Mouse (Mus musculus) kidney, embryonic 14.5 days (tissue): ENCODE measurements around the gene Dido1. TPM values are rescaled to one million over a fixed set of nuclear protein-coding genes. Genes with fewer than 3 reads are reported as not detected.

Experiments
- ATAC-seq: fragments of 200-750 bp; cut with Nextera tagmentation; 2 replicates; pipeline ENCODE4 v1.8.0; 2017; ENCODE audit warnings: moderate number of reproducible peaks, mild to moderate bottlenecking, moderate TSS enrichment, moderate library complexity; ENCODE audit not compliant: low FRiP score, low TSS enrichment
- H3K27ac ChIP-seq: fragments of 300-500 bp; sonication (generic); 2 replicates; pipeline ENCODE4 v1.5.1; 2014; ENCODE audit warnings: low read depth, mild to moderate bottlenecking, low read length, moderate library complexity, mixed read lengths
- H3K27me3 ChIP-seq: fragments of 300-500 bp; sonication (generic); 2 replicates; pipeline ENCODE4 v1.6.1; 2014; ENCODE audit warnings: mild to moderate bottlenecking, low read length; ENCODE audit not compliant: control insufficient read depth, insufficient read depth
- H3K36me3 ChIP-seq: fragments of 300-500 bp; sonication (generic); 2 replicates; pipeline ENCODE4 v1.6.1; 2014; ENCODE audit warnings: low read length, mixed read lengths; ENCODE audit not compliant: control insufficient read depth, insufficient read depth
- H3K4me1 ChIP-seq: fragments of 300-500 bp; sonication (generic); 2 replicates; pipeline ENCODE4 v1.6.1; 2014; ENCODE audit warnings: low read length, mixed read lengths; ENCODE audit not compliant: control insufficient read depth, insufficient read depth
- H3K4me2 ChIP-seq: fragments of 300-500 bp; sonication (generic); replicated peaks from 2 replicates; pipeline ENCODE4 v1.6.1; 2014; ENCODE audit warnings: low read depth, mild to moderate bottlenecking, low read length
- H3K4me3 ChIP-seq: fragments of 300-500 bp; sonication (generic); 2 replicates; pipeline ENCODE4 v1.5.1; 2014; ENCODE audit warnings: mild to moderate bottlenecking, low read length
- H3K9ac ChIP-seq: fragments of 300-500 bp; sonication (generic); 2 replicates; pipeline ENCODE4 v1.6.1; 2014; ENCODE audit warnings: low read depth, mild to moderate bottlenecking, low read length, moderate library complexity
- H3K9me3 ChIP-seq: fragments of 300-500 bp; sonication (generic); 2 replicates; pipeline ENCODE4 v1.6.1; 2016; ENCODE audit warnings: low read length; ENCODE audit not compliant: control insufficient read depth
- WGBS: fragments of 180-500 bp; shearing (Covaris S2); extraction: QIAGEN DNeasy Blood & Tissue Kit; methylation state at CpG from one replicate; pipeline ENCODE4 v1.1.7; 2014; 5-methylcytosine and 5-hydroxymethylcytosine counted together
- polyA plus RNA-seq: library from polyadenylated mRNA; unstranded; fragments of >200 nt; fragmentation: Nextera tagmentation; extraction: Ambion mirVana; gene quantifications from 2 replicates; pipeline ENCODE4 v1.2.1, GENCODE M21; 2014

Dido1 gene
- polyA plus RNA-seq, 1 experiment from 2014 or later: 39.5 TPM

DNA sequence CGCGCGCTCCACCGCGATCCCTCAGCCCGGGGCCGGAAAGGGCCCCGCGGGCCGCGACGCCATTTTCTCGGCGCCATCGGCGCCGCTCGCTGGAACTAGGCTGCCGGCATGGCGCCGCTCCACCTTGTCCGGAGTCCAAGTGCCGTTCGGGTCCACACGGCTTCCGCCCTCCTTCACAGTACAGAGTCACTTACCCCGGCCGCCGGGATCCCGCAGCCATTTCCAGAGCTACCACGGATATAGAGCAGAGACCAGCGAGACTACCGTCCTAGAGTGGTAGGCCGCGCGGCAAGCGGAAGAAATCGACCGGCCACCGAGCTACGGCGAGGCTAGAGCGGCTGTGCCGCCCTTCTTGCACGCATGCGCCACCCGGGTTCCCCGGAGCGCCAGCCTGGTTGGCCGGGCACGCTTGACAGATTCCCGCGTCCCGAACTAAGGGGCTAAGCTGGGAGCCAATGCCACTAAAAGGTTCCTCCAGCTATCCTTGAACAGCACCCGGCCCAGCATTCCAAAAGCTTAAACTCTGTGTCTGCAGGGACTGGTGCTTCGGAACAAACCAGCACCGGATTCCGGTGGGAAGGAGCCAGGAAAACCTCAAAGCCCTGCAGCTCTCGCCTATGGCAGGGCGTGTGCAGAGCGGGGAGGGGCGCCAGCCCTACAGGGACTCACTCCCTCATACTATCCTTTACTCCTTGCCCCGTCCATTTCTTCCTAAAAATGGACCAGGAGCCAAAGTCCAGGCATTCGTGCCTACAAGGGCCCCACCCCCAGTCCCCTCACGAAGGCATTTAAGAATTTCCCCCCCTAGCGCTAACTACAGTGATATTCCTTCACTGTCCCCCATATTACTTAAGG, 7.8 kb downstream of the Dido1 start:
- peak overlapping the region; percentile 86 for H3K4me2 ChIP-seq
- peak overlapping the region; percentile 98 for H3K9ac ChIP-seq
- under 1% methylated on average over 66 of the region's 66 CpGs for WGBS
- H3K36me3 ChIP-seq: peaks cover 2% of the 10 kb centered on the region; the same call in 1 of the 2 replicates
- no peaks in the 10 kb centered on the region for H3K27me3 ChIP-seq
- H3K4me1 ChIP-seq: peaks cover 27% of the 10 kb centered on the region
- peak overlapping the region; percentile 96 for H3K27ac ChIP-seq
- H3K9me3 ChIP-seq: no peaks in the 10 kb centered on the region
- peak; percentile 95 for ATAC-seq
- peak overlapping the region; percentile 97 for H3K4me3 ChIP-seq

DNA sequence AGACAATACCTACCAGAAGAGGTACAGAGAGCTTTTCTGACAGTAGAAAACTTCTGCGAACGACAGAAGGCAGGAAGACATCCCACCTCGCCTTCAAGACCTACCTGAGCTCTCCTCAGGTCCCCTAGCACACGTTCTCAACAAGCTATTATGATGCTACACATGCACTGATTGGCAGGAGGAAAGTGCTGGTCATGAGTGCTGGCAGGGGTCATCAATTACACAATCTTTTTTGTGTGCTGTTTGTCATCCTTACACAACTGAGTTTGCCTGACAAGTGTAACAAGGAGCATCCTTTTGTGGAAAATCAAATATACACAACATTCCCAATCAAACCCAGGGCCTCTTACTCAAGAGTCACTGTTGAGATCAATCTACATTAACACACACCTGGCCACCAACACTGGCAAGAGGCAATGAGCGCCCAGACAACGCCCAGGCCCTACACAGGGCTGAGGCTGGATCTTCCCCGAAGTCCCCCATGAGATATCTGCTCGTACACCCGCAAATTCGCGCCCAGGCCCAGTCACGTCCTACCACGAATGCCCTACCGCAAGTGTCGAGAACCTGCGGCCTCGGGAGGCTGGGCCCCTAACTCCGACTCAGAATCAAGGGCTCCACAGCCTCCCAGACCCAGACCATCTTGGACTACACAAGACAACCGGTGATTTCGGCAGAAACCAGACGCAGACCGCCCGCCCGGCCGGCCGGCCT, 8.6 kb downstream of the Dido1 start:
- Histone ChIP-seq H3K27me3 (no peaks in the 10 kb centered on the region), H3K9ac (peak overlapping the region; percentile 98), H3K4me3 (peak overlapping the region; percentile 97), H3K4me1 (peaks cover 27% of the 10 kb centered on the region), H3K4me2 (peak overlapping the region; percentile 86), H3K36me3 (no peaks in the 10 kb centered on the region; the same call in 1 of the 2 replicates), H3K27ac (peak overlapping the region; percentile 96), H3K9me3 (no peaks in the 10 kb centered on the region)
- 5% methylated on average over 26 of the region's 26 CpGs for WGBS
- ATAC-seq: peak; percentile 5; the same call in 1 of the 2 replicates

DNA sequence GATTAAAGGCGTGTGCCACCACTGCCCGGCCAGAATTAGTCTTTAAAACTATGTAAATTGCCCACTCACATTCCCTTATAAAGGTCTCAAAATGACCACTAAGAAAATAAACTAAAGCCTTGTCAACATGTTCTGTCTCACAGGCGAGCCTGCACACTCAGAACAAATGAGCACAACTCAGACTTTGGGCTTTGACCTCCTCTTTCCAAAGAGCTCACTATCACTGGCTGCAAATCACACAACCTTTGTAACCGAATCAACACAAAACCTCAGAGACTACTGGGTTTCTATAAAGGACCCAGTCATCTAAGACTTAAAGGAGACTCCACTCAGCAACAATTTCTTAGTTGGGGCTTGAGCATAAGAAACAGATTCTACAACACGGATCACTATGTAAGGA, 9.3 kb downstream of the Dido1 start:
- Histone ChIP-seq H3K9me3 (no peaks in the 10 kb centered on the region), H3K4me3 (peak overlapping the region; percentile 97), H3K27ac (no peak overlapping the region), H3K4me2 (peak overlapping the region; percentile 86), H3K27me3 (no peaks in the 10 kb centered on the region), H3K9ac (peak overlapping the region; percentile 98; the same call in 1 of the 2 replicates), H3K4me1 (peaks cover 27% of the 10 kb centered on the region), H3K36me3 (no peaks in the 10 kb centered on the region; the same call in 1 of the 2 replicates)
- ATAC-seq: no peak
- WGBS: 74% methylated on average over 5 of the region's 5 CpGs

DNA sequence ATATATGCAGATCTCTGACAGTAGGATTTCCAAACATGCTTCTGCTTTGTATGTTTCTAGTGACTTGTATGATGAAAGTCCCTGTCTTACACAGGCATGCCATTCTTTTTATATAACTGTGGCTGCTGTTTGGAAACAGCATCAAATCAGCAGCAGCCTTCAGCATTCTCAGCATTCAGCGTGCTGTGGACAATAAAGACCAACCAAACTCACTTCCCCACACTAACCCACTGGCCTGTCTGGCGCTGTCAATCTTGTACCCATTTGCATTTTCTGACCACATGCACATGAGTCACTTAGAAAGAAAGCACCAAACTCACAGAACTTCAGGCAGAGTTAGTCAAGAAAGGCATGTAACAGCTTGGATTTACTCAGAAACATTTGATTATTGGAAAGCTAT, 14.6 kb downstream of the Dido1 start:
- H3K9ac ChIP-seq: no peak overlapping the region
- H3K9me3 ChIP-seq: no peaks in the 10 kb centered on the region
- H3K4me1 ChIP-seq: peaks cover 5% of the 10 kb centered on the region; the same call in 1 of the 2 replicates
- no peaks in the 10 kb centered on the region for H3K27me3 ChIP-seq
- ATAC-seq: no peak
- WGBS: 90% methylated on average over 2 of the region's 2 CpGs
- H3K36me3 ChIP-seq: peaks cover 14% of the 10 kb centered on the region
- H3K4me2 ChIP-seq: no peak overlapping the region
- no peak overlapping the region for H3K4me3 ChIP-seq
- no peak overlapping the region for H3K27ac ChIP-seq

DNA sequence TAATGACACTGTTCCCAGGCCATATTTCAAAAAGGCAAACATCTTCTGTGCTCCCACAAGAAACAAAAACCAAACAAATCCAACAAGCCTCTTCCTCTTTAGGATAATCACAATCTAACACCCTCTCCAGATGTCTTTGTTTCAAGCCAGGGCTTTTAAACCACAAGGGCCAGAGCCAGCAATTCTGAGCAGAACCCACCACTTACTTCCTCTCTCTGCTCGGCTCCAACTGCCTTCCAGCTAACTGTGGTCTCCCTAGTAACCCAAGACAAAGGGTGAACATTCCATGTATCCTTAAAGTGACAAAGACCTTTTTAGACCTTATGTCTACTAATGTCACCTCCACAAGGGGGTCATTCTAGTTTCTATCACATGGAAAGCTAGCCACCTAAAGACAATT, 17.2 kb downstream of the Dido1 start:
- Histone ChIP-seq H3K4me3 (no peak overlapping the region), H3K4me2 (no peak overlapping the region), H3K27me3 (no peaks in the 10 kb centered on the region), H3K36me3 (peaks cover 39% of the 10 kb centered on the region), H3K27ac (no peak overlapping the region), H3K9ac (no peak overlapping the region), H3K4me1 (no peaks in the 10 kb centered on the region), H3K9me3 (no peaks in the 10 kb centered on the region)
- WGBS: 0% methylated on average over 1 of the region's 1 CpGs
- no peak for ATAC-seq

DNA sequence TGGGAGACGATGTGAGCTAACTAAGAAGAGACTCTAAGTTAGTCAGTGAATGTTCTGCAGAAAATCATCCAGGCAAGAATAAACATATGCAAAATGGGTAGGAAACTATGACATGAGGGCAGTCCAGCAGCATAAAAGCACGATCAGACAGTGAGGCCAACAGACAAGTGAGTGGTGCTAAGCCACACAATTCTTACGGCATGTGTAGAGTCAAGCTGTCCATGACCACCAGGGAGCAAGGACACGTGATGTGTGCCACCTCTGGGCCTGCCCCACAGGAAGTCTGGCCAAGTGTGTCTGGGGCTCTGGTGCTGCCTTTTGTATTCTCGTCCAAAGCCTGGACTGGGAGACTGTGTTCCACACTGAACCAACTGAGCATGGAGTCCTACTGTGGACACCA, 20.0 kb downstream of the Dido1 start:
- Histone ChIP-seq H3K4me3 (no peak overlapping the region), H3K27ac (no peak overlapping the region), H3K36me3 (peaks cover 67% of the 10 kb centered on the region), H3K27me3 (no peaks in the 10 kb centered on the region), H3K9ac (no peak overlapping the region), H3K4me2 (no peak overlapping the region), H3K9me3 (no peaks in the 10 kb centered on the region), H3K4me1 (no peaks in the 10 kb centered on the region)
- no peak for ATAC-seq
- 88% methylated on average over 5 of the region's 5 CpGs for WGBS

DNA sequence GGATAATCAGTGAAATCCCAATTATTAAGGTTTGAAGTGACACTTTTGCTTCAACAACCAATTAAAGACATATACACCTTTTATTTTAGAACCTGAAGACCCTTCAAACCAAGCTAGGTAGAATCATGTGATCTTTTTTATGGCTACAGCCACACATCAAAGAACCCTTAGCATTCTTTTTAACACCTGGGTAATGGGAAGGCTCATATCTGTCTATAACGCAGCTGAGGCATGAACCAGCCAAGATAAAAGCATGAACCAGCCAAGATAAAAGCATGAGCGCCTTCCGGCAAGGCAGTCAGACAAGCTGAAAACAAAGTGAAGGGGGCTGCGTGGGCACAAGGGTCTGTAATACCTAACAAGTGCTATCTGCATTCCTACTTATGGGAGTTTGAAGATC, 25.8 kb downstream of the Dido1 start:
- H3K9me3 ChIP-seq: no peaks in the 10 kb centered on the region
- no peak overlapping the region for H3K4me2 ChIP-seq
- H3K4me3 ChIP-seq: no peak overlapping the region
- no peak for ATAC-seq
- H3K9ac ChIP-seq: no peak overlapping the region
- peaks cover 94% of the 10 kb centered on the region for H3K36me3 ChIP-seq
- H3K27ac ChIP-seq: no peak overlapping the region
- H3K4me1 ChIP-seq: no peaks in the 10 kb centered on the region
- no peaks in the 10 kb centered on the region for H3K27me3 ChIP-seq
- 98% methylated on average over 4 of the region's 4 CpGs for WGBS

DNA sequence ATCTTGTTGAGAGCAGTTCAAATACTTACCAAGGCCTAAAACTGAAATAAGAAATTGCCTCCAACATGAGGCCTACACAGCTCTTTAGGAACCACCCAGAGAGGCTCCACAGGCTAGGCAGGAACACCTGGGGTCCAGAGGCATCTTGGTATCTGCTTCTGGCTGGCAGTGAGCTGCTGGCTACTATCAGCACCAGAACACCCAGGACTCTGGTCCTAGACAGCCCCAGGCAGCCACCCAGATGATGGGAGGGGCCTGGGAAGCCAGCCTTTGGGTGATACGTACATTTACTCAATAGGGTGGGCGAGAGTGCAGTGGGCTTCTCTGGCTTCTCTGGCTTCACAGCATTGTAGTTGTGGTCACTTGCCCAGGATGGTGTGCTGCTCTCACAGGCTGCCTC, 26.3 kb downstream of the Dido1 start:
- H3K36me3 ChIP-seq: peaks cover 89% of the 10 kb centered on the region
- no peaks in the 10 kb centered on the region for H3K4me1 ChIP-seq
- ATAC-seq: no peak
- H3K4me3 ChIP-seq: no peak overlapping the region
- 94% methylated on average over 2 of the region's 2 CpGs for WGBS
- no peaks in the 10 kb centered on the region for H3K27me3 ChIP-seq
- H3K9ac ChIP-seq: no peak overlapping the region
- no peak overlapping the region for H3K27ac ChIP-seq
- H3K9me3 ChIP-seq: no peaks in the 10 kb centered on the region
- H3K4me2 ChIP-seq: no peak overlapping the region

DNA sequence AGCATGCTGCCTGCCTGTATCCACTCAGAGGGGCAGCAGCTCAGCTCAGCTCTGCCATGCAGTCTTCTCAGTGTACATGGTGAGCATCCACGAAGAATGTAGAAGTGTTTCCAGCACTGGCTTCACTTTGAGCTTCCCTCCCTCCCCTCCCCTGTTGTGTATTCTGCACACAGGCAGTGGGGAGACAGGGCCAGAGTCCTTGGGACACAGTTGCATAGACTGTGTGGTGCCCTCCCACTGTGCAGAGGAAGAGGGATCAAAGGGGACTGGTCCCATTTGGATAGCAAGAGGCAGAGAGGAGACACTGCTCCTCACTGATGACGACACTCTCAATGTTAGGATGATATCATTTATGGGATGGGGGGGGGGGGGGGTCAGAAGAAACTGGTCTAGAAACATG, 28.6 kb downstream of the Dido1 start:
- H3K9me3 ChIP-seq: no peaks in the 10 kb centered on the region

More for the DNA sequence above, 28.6 kb downstream of the Dido1 start:
- H3K36me3 ChIP-seq: peaks cover 66% of the 10 kb centered on the region
- H3K4me1 ChIP-seq: no peaks in the 10 kb centered on the region
- H3K9ac ChIP-seq: no peak overlapping the region
- ATAC-seq: no peak
- no peak overlapping the region for H3K4me3 ChIP-seq
- no peak overlapping the region for H3K4me2 ChIP-seq
- WGBS: 62% methylated on average over 2 of the region's 2 CpGs
- no peak overlapping the region for H3K27ac ChIP-seq
- H3K27me3 ChIP-seq: no peaks in the 10 kb centered on the region
